Mouse (Mus musculus) olfactory bulb, adult 2 months (tissue): ENCODE measurements around the gene Mrpl24.

ENCODE experiments used
- CTCF ChIP-seq: fragments of 200-500 bp; IDR thresholded peaks from 2 replicates; pipeline ENCODE4 v1.5.1; 2012; ENCODE audit warnings: low read depth, mild to moderate bottlenecking, low read length, moderate library complexity; ENCODE audit not compliant: insufficient read depth
- POLR2A ChIP-seq: fragments of 200-500 bp; IDR thresholded peaks from 2 replicates; pipeline ENCODE4 v1.6.1; 2012; ENCODE audit warnings: mild to moderate bottlenecking, low read depth, low read length, moderate library complexity; ENCODE audit not compliant: insufficient read depth

DNA sequence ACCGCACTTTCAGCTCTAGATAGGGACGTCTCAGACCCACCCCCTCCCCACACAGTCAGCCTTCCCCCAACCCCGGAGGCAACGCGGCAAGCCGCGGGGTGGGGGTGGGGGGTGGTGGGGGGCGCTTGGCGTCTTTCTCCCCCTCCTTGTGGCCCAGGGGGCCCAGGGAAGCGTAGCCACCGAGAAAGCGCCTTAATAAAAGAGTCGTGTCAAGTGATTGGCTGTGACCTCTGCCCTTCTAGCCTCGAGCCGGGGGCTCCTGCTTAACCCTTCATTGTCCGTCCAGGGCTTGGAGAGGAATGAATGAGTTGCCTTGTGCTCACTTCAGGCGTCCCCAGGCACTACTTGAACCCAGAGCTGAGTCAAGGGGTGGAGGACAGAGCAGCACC lies 28.5 kb downstream of the Mrpl24 start:
- TF ChIP-seq POLR2A = no peak
- TF ChIP-seq CTCF = 0 out of 2 replicates have a peak, but pooled peaks have one; percentile 3
